Mouse (Mus musculus) layer of hippocampus, adult 6 months (tissue): ENCODE results near the gene Dock1. TPM values are rescaled to one million over a fixed set of nuclear protein-coding genes. Genes with fewer than 3 reads are reported as not detected.

Source experiments
- long read RNA-seq, 2 experiments: library from polyadenylated mRNA; unstranded; transcript quantifications; one replicate each; pipeline ENCODE4 v2.0.0; 2019 to 2020
- polyA plus RNA-seq: library from polyadenylated mRNA; unstranded; fragments of <200 nt; fragmentation: Nextera tagmentation; gene quantifications from 2 replicates; pipeline ENCODE4 v1.2.3, GENCODE M21; 2021

Gene Dock1
- 8.6 and 10.0 TPM in 2 replicates for polyA plus RNA-seq
- long read RNA-seq, experiment 1, partial matches to known transcripts: 11 of 17 reads
- long read RNA-seq, experiment 1, other reads (novel, unspliced or antisense): 6 of 17 reads
- long read RNA-seq, experiment 2, full-length matches to known transcripts: 13 of 58 reads
- long read RNA-seq, experiment 2, partial matches to known transcripts: 25 of 58 reads
- long read RNA-seq, experiment 2, other reads (novel, unspliced or antisense): 20 of 58 reads

DNA sequence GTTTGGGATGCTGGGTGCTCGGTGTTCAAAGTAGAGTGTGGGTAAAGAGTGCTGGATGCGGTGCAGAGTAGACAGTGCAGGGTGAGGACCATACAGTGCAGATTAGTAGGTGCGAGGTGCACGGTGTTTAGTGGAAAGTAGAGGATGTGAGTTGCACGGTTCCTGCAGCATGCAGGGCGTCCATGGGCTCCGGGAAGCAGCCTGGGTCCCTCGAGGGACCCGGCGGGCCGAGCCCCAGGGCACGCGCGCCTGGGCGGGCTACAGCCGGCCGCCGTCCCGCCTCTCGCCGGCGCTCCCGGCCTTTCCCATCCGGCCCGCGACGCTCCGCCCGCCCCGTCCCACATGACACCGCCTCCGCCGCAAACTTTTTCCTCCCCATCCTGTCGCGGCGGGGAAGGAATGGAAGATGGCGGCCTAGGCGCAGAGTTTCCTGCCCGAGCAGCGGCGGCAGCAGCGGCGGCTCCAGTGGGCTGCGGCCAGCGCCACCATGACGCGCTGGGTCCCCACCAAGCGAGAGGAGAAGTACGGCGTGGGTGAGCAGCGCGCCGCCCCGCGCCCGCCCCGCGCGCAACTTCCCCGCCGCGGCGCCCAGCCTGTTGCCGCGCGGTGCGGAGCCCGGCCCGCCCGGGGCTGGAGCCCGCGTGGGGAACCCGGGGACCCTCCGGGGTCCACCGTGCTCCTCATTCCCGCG lies at the start of gene Dock1:
Dock1 (plus strand) TSS at position 343 of the 691 bp plus-strand sequence.

DNA sequence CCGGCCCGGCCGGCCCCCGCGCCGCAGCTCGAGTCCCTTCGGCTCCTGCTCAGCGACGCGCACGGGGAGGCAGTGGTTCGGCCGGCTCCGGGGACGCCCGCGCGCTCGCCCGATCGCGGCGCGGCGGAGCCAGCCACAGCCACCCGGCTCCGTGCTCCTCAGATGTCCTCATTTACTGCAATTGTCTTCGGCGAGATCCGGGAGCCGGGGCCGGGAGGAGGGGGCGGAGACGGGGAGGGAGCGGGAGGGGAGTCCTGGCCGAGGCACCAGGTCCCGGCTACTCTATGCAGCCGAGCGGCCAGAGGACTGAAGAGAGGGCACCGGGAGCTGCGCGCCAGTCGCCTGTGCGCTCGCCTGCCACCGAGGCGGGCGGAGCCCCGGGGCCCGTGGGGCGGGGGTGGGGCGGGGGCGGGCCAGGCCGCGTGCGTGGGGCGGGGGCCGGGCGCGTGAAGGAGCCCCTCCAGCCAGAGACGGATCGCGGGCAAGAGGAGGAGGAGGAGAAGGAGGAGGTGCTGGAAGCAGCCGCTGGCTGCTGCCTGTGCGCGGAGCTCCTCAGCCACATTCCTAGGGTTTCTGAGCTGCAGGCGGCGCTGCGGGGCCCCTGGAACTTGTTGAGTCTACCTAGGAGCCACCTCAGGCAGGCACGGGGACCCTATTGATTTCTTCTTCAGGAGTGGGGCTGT lies 267.6 kb downstream of the Dock1 start, which contains the start of gene Fam196a:
Fam196a (minus strand) TSS at position 504 of the 683 bp plus-strand sequence.

